Mouse (Mus musculus): ENCODE data around the gene Aff4. TPM values are rescaled to one million over a fixed set of nuclear protein-coding genes. Genes with fewer than 3 reads are reported as not detected.
"Not testable (repeated sequence)": the region's sequence is repeated elsewhere in the genome, so short reads cannot be mapped to it uniquely, and the experiment has no call there.

Gene Aff4
- polyA plus RNA-seq, 1 experiment from 2014 or later: 38.0 TPM

DNA sequence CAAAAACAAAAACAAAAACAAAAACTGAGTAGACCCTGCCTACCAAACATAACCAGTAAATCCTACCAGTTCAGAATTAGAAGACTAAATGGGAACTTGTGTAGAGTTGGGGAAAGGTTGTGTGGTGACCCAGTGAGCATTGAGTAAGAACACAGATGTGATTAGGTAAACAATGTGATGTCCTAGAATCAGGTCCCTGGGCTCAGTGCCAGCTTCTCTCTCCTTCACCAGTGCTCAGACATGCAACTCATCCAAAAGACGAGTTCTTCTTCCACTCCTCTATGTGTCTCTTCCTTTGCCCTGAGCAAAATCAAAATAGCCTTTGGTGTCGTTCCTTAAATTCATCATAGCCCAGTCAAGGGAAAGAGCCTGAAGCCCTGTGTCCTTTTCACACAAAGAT lies 74.2 kb downstream of the Aff4 start:
- Histone ChIP-seq H3K36me3 (peaks cover 35% of the 10 kb centered on the region), H3K27ac (no peak overlapping the region), H3K27me3 (ENCODE audit: low read depth, poor library complexity, severe bottlenecking) (no peaks in the 10 kb centered on the region), H3K4me1 (peaks cover 5% of the 10 kb centered on the region), H3K9me3 (replicated peaks) (no peaks in the 10 kb centered on the region), H3K4me3 (no peak overlapping the region)
- 87% methylated on average over 2 of the region's 2 CpGs for WGBS
- DNase-seq (ENCODE audit: low spot score): no peak

DNA sequence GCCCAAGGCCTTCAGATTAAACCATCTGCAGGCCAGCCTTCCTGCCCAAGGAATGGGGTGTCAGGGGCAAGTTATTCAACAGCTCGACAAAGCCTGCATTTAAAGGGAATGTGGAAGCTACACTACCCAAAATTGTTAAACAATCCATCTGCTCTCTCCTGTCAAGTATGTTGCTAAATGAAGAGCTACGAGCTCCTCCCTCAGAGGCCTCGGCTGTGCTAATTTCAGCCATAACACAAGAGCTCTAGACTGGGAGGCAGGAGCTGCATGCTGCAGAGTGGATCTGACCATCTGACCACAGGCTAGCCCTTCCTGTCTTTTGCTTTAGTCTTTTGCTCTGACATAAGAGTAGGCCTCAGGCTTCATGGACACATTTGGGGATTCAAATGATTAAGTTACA lies 74.6 kb downstream of the Aff4 start:
- Histone ChIP-seq H3K4me3 (no peak overlapping the region), H3K27me3 (ENCODE audit: low read depth, poor library complexity, severe bottlenecking) (no peaks in the 10 kb centered on the region), H3K4me1 (peaks cover 8% of the 10 kb centered on the region), H3K9me3 (replicated peaks) (no peaks in the 10 kb centered on the region), H3K27ac (no peak overlapping the region), H3K36me3 (peaks cover 30% of the 10 kb centered on the region)
- 78% methylated on average over 3 of the region's 3 CpGs for WGBS
- no peak for DNase-seq (ENCODE audit: low spot score)

DNA sequence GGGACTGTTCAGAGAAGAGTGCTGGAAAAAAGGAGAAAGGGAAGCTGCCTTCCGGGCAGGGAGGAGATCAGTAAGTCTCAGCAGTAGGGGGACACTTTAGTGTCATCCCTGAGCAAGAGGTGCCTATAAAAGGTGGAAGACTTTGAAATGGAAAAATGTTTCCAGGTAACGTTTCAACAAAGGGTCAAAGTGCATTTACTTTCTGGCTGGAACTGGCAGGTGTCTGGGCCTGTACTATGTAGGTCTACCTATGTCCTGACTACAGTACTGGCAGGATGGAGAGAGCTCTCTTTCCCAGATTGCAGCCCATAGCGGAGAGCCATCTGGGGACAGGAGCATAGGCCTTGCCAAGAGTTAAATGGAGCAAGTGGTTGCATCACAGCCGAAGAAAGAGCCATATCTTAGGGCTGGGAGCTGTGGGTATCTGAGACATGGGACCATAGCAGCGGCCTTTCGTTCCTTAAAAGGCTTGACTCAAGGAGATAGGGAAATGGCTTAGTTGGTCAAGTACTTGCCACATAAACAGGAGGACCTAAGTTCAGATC lies 75.2 kb downstream of the Aff4 start:
- H3K4me1 ChIP-seq: peaks cover 8% of the 10 kb centered on the region
- WGBS: 79% methylated on average over 6 of the region's 6 CpGs
- peaks cover 26% of the 10 kb centered on the region for H3K36me3 ChIP-seq
- H3K9me3 ChIP-seq (replicated peaks): no peaks in the 10 kb centered on the region
- no peak for DNase-seq (ENCODE audit: low spot score)
- no peak overlapping the region for H3K4me3 ChIP-seq
- no peaks in the 10 kb centered on the region for H3K27me3 ChIP-seq (ENCODE audit: low read depth, poor library complexity, severe bottlenecking)
- no peak overlapping the region for H3K27ac ChIP-seq

DNA sequence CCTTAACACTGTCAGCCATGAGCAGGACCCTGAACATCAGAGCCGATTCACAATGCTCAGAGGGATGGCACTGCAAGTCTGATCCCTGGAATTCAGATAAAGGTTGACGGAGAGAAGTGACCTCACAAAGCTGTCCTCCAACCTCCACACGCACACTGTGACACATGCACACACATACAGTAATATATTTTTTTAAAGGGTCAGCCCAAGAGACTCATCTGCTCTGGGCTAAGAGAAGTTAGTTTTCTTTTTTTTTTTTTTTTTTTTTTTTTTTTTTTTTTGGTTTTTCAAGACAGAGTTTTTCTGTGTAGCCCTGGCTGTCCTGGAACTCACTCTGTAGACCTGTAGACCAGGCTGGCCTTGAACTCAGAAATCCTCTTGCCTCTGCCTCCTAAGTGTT lies 76.3 kb downstream of the Aff4 start:
- not testable (repeated sequence) for H3K27me3 ChIP-seq (ENCODE audit: low read depth, poor library complexity, severe bottlenecking); H3K4me3 ChIP-seq; DNase-seq (ENCODE audit: low spot score); H3K9me3 ChIP-seq (replicated peaks); H3K27ac ChIP-seq
- 86% methylated on average over 3 of the region's 3 CpGs for WGBS
- Histone ChIP-seq H3K36me3 (peaks cover 16% of the 10 kb centered on the region), H3K4me1 (peaks cover 14% of the 10 kb centered on the region)

DNA sequence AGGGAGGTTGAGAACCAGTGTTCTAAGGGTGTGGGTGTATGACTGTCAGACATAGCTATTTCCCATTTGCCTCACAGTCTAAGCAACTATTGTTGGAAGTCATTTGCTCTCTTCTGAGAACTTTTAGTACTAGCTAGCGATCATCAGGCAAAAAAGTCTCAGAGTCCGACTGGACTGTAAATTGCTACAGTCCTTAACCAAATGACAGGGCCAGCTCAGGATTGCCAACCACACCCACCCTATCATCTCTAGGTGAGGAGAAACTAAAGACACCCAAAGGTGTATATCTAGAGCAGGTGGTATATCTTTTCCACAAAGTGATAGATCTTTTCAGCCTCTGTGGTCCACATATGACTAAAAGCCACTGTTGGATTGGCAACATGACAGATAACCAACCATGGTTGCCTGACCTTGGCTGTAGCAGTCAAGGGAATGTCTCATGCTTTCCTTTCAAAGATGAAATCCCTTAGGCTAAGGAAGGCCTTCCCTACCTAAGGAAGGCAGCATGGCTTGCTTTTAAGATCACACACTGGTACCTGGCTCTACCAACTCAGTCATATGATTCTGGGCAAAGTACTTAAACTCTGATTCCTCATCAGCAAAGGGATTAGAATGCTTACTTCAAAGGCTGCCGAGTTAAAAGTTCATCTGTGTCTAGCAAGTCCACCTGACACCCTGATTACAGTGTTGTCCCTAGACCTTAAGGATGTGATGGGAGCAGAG lies 77.5 kb downstream of the Aff4 start:
- no peak overlapping the region for H3K27ac ChIP-seq
- peaks cover 14% of the 10 kb centered on the region for H3K4me1 ChIP-seq
- H3K27me3 ChIP-seq (ENCODE audit: low read depth, poor library complexity, severe bottlenecking): no peaks in the 10 kb centered on the region
- H3K36me3 ChIP-seq: peaks cover 16% of the 10 kb centered on the region
- H3K9me3 ChIP-seq (replicated peaks): no peaks in the 10 kb centered on the region
- no peak for DNase-seq (ENCODE audit: low spot score)
- H3K4me3 ChIP-seq: no peak overlapping the region
- WGBS: 94% methylated on average over 3 of the region's 3 CpGs

DNA sequence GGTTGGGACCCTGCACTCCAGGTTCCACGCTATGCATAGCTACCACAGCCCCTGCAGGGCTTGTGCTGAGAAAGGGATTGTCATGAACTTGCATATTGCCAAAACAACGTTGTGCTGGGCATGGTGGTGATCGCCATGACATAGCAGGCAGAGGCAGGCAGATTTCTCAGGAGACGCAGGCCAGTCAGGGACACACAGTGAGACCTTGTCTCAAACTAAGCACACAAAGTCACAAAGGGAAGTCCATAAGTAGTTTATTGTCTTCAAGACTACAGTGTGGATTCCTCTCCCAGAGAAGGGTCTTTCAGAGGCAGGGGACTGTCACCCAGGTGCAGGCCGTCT lies 78.1 kb downstream of the Aff4 start:
- 96% methylated on average over 5 of the region's 5 CpGs for WGBS
- no peaks in the 10 kb centered on the region for H3K9me3 ChIP-seq (replicated peaks)
- no peaks in the 10 kb centered on the region for H3K27me3 ChIP-seq (ENCODE audit: low read depth, poor library complexity, severe bottlenecking)
- H3K36me3 ChIP-seq: peaks cover 16% of the 10 kb centered on the region
- H3K4me1 ChIP-seq: peaks cover 14% of the 10 kb centered on the region
- no peak overlapping the region for H3K4me3 ChIP-seq
- H3K27ac ChIP-seq: no peak overlapping the region
- DNase-seq (ENCODE audit: low spot score): no peak

DNA sequence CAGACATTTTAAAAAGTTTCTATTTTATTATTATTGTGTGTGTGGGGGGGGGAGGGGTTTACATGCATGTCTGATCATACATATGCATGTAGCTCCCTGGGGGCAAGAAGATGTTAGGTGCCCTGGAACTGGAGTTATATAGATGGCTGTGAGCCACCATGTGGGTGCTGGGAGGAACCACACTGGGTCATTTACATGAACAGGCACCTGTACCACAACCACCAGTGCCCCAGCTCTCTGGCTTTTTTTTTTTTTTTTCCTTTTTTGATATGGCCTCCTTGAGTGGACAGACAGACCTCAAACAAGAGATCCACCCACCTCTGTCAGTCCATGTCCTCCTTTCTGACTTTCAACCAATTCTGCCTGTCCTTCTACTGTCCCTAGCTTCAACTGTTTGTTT lies 78.5 kb downstream of the Aff4 start:
- peak overlapping the region; percentile 85 for H3K4me3 ChIP-seq

DNA sequence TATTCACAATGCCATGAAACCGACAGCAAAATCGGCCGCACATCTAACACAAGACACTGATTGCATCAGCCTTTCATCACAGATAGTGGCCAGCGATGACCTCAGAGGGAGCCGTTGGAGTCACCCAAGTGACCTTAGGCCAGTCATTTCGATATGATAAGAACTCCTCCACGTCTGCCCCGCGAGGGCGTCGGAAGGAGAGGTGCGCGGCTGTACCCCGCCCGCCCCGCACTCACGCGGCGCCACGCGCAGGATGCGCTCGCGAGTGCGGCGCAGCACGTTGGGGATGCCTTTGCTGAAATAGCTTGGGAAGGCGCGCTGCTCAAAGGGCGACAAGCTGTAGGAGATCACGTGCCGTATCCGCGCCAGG lies 79.7 kb downstream of the Aff4 start:
- no peak for DNase-seq (ENCODE audit: low spot score)
- Histone ChIP-seq H3K4me1 (peaks cover 14% of the 10 kb centered on the region), H3K27me3 (ENCODE audit: low read depth, poor library complexity, severe bottlenecking) (no peaks in the 10 kb centered on the region), H3K36me3 (peaks cover 16% of the 10 kb centered on the region), H3K27ac (peak overlapping the region; percentile 85), H3K4me3 (peak overlapping the region; percentile 85), H3K9me3 (replicated peaks) (no peaks in the 10 kb centered on the region)
- WGBS: under 1% methylated on average over 34 of the region's 34 CpGs

More for the DNA sequence above, 78.5 kb downstream of the Aff4 start:
- Histone ChIP-seq H3K27me3 (ENCODE audit: low read depth, poor library complexity, severe bottlenecking) (no peaks in the 10 kb centered on the region), H3K36me3 (peaks cover 16% of the 10 kb centered on the region), H3K27ac (no peak overlapping the region), H3K9me3 (replicated peaks) (no peaks in the 10 kb centered on the region), H3K4me1 (peaks cover 14% of the 10 kb centered on the region)
- DNase-seq (ENCODE audit: low spot score): no peak

DNA sequence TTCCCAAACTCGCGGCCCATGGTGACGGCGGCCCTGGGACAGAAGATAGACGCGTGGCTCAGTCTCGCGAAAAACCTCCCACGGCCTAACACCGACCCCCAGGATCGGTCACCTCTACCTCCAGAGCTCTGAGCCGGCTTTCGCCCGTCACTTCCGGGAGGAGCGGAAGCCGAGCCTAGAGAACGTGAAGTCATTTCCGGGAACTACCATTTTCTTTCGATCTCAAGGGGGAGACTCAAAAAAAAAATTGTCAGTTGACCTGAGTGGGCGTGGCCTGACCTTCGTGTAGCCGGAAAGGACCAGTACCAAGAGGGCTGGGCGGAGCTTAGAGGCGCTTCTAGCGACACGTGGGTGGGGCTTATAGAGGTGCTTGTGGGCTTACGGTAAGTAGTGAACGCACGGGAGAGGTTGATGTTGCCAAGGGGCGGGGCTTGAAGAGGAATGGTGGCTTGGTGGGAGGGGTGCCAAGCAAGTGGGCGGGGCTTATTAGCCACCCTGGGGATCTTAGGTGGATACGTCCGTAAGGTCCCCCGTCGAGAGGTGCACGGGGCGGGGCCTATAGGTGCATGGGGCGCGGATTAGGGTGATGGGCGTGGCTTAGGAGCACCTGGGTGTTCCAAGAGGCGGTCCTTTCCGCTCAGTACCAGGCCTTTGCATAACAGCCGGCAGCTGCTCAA lies 80.2 kb downstream of the Aff4 start, which contains the start of the genes Uqcrq and Gdf9:
Gene Uqcrq (minus strand): TSS at position 162 of the 677 bp plus-strand sequence.
Gene Gdf9 (plus strand): TSS at position 354 of the 677 bp plus-strand sequence.
- under 1% methylated on average over 44 of the region's 44 CpGs for WGBS

DNA sequence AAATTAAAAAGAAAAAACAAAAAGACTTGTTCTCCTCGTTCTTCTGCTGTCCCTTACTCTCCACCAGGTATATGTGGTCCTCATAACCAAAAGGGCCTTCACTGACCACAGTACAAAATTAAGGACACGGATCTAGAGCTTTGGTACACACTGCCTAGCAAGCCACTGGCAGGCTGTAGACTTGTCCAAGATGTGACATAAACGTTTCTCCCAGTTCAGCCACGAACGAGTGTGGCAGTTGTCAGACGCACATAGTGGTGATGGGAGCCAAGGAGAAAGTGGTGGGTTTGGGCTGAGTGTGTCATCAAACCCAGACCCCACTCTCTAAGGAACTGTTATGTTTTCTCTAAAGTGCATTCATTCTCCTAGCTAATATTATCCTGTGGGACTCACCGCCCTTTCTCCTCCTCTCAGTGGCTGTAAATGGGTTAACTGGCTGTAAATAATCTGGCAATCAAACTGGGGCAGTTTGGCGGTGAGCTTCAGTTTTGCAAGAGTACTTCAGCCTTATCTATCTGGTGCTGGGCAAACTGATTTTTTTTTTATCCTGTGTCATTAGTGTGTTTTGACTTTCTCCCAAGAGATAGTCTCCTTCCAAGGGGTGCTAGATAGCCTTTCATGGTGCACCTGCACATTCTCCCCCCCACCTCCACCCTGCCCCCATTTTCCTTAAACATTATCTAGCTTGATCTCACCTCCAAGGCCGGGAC lies 80.9 kb downstream of the Aff4 start:
- Histone ChIP-seq H3K36me3 (peaks cover 16% of the 10 kb centered on the region), H3K9me3 (replicated peaks) (no peaks in the 10 kb centered on the region), H3K27ac (peak overlapping the region; percentile 85), H3K4me1 (peaks cover 14% of the 10 kb centered on the region), H3K4me3 (peak overlapping the region; percentile 85), H3K27me3 (ENCODE audit: low read depth, poor library complexity, severe bottlenecking) (no peaks in the 10 kb centered on the region)
- whole genome bisulfite sequencing: 23% methylated on average over 9 of the region's 9 CpGs
- peak; percentile 36 for DNase-seq (ENCODE audit: low spot score)

More for the DNA sequence above, 80.2 kb downstream of the Aff4 start, which contains the start of the genes Uqcrq and Gdf9:
- H3K4me1 ChIP-seq: peaks cover 14% of the 10 kb centered on the region
- peak within 1 kb of the TSS; percentile 85 for H3K4me3 ChIP-seq
- peak; percentile 91 for DNase-seq (ENCODE audit: low spot score)
- H3K36me3 ChIP-seq: peaks cover 16% of the 10 kb centered on the region
- H3K27ac ChIP-seq: peak within 1 kb of the TSS; percentile 85
- no peaks in the 10 kb centered on the region for H3K9me3 ChIP-seq (replicated peaks)
- H3K27me3 ChIP-seq (ENCODE audit: low read depth, poor library complexity, severe bottlenecking): no peaks in the 10 kb centered on the region

DNA sequence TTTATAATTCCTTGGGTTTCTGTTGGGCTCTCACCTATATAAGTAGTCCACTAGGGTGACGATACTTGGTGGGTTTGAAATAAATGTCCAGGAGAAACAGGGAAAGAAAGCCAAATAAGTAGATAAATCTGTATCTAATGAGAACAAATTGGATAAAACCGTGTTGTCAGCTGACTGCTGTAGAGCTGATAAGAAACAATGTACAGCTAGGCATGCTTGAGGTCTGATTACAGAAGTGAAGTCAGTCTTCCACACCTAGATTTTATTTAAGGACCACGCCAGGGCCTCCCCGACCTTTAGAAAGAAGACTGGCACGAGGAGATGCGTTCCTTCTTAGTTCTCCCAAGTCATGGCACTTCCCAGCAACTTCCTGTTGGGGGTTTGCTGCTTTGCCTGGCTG lies 82.4 kb downstream of the Aff4 start:
- peaks cover 11% of the 10 kb centered on the region for H3K36me3 ChIP-seq
- 67% methylated on average over 6 of the region's 6 CpGs for WGBS
- H3K27ac ChIP-seq: no peak overlapping the region
- peaks cover 14% of the 10 kb centered on the region for H3K4me1 ChIP-seq
- DNase-seq (ENCODE audit: low spot score): no peak
- H3K27me3 ChIP-seq (ENCODE audit: low read depth, poor library complexity, severe bottlenecking): no peaks in the 10 kb centered on the region
- no peak overlapping the region for H3K4me3 ChIP-seq
- no peaks in the 10 kb centered on the region for H3K9me3 ChIP-seq (replicated peaks)

DNA sequence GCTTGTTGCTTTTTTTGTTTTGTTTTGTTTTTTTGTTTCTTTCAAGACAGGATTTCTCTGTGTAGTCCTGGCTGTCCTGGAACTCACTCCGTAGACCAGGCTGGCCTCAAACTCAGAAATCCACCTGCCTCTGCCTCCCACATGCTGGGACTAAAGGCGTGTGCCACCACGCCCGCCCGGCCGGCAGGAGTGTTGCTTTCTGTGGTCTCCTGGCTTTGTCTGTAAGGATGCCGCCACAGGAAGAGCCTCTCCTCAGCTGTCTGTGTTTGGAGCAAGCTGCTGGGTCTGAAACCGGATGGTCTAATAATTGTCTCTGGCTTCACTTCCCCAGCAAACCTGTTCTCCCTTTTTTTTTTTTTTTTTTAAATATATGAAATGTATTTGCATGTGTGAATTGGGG lies 84.9 kb downstream of the Aff4 start:
- WGBS: 87% methylated on average over 8 of the region's 8 CpGs
- Histone ChIP-seq H3K27me3 (ENCODE audit: low read depth, poor library complexity, severe bottlenecking) (no peaks in the 10 kb centered on the region), H3K27ac (no peak overlapping the region), H3K4me3 (no peak overlapping the region), H3K36me3 (no peaks in the 10 kb centered on the region), H3K4me1 (peaks cover 6% of the 10 kb centered on the region), H3K9me3 (replicated peaks) (no peaks in the 10 kb centered on the region)
- no peak for DNase-seq (ENCODE audit: low spot score)

DNA sequence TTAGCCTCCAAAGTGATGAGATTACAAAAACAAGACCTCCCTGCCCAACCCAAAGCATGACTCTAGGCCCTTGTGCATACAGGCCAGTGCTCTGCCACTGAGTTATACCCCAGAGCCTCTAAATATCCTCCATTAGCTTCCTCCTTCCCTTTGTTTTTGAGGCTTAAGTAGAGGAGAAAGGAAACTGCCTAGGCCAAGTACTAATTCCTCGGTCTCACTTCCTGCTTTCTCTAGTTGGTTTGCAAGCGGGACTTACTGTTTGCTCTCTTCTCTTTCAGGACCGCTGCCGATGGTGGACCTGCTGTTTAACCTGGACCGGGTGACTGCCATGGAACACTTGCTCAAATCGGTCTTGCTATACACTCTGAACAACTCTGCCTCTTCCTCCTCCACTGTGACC lies 85.7 kb downstream of the Aff4 start:
- DNase-seq (ENCODE audit: low spot score): no peak
- Histone ChIP-seq H3K4me3 (no peak overlapping the region), H3K27me3 (ENCODE audit: low read depth, poor library complexity, severe bottlenecking) (no peaks in the 10 kb centered on the region), H3K9me3 (replicated peaks) (no peaks in the 10 kb centered on the region), H3K36me3 (no peaks in the 10 kb centered on the region), H3K27ac (no peak overlapping the region), H3K4me1 (peaks cover 5% of the 10 kb centered on the region)
- 94% methylated on average over 6 of the region's 6 CpGs for WGBS

Measured in limb, embryonic 10.5 days (tissue).